Mouse (Mus musculus) spleen, adult 2 months (tissue): ENCODE measurements around the gene Cst8.

ENCODE experiments used
- CTCF ChIP-seq: fragments of 200-500 bp; IDR thresholded peaks from 2 replicates; pipeline ENCODE4 v1.5.1; 2011; ENCODE audit warnings: mild to moderate bottlenecking, inconsistent platforms; ENCODE audit not compliant: insufficient read depth, insufficient read length, insufficient replicate concordance; ENCODE audit errors: extremely low read depth
- POLR2A ChIP-seq: fragments of 200-500 bp; IDR thresholded peaks from 2 replicates; pipeline ENCODE4 v1.6.1; 2011; ENCODE audit warnings: low read depth, low read length, inconsistent platforms

- TF ChIP-seq CTCF, result no peak
- TF ChIP-seq POLR2A, result no peak
Observed at GRCm38 (mm10) chr2:148763648-148764388, 34.8 kb upstream of the Cst8 start.
